Mouse (Mus musculus) midbrain, postnatal 0 days (tissue): ENCODE results near the gene Wnt10b. TPM values are rescaled to one million over a fixed set of nuclear protein-coding genes. Genes with fewer than 3 reads are reported as not detected.
A peak's percentile ranks its signal among the peaks of the same experiment; 100 is the strongest.

Experiments
- ATAC-seq: fragments of 200-750 bp; cut with Nextera tagmentation; 2 replicates; pipeline ENCODE4 v1.8.0; 2017; ENCODE audit warnings: moderate number of reproducible peaks, mild to moderate bottlenecking, moderate TSS enrichment, moderate library complexity; ENCODE audit not compliant: low FRiP score
- DNase-seq: peaks from one replicate; pipeline ENCODE4 v3.0.0-alpha.2; 2015; ENCODE audit warnings: low spot score
- H3K27ac ChIP-seq: fragments of 300-500 bp; sonication (generic); 2 replicates; pipeline ENCODE4 v1.5.1; 2014; ENCODE audit warnings: low read depth, mild to moderate bottlenecking, low read length, mixed read lengths
- H3K27me3 ChIP-seq: fragments of 300-500 bp; sonication (generic); 2 replicates; pipeline ENCODE4 v1.6.1; 2014; ENCODE audit warnings: low read length, control low read depth, mixed read lengths; ENCODE audit not compliant: insufficient read depth
- H3K36me3 ChIP-seq: fragments of 300-500 bp; sonication (generic); 2 replicates; pipeline ENCODE4 v1.6.1; 2014; ENCODE audit warnings: low read length, control low read depth, mixed read lengths; ENCODE audit not compliant: insufficient read depth
- H3K4me1 ChIP-seq: fragments of 300-500 bp; sonication (generic); 2 replicates; pipeline ENCODE4 v1.6.1; 2014; ENCODE audit warnings: mild to moderate bottlenecking, control low read depth, antibody characterized with exemption, low read length, mixed read lengths; ENCODE audit not compliant: insufficient read depth
- H3K4me2 ChIP-seq: fragments of 300-500 bp; sonication (generic); 2 replicates; pipeline ENCODE4 v1.6.1; 2014; ENCODE audit warnings: low read depth, mild to moderate bottlenecking, low read length, mixed read lengths; ENCODE audit not compliant: poor library complexity, severe bottlenecking
- H3K4me3 ChIP-seq: fragments of 300-500 bp; sonication (generic); 2 replicates; pipeline ENCODE4 v1.5.1; 2014; ENCODE audit warnings: low read depth, mild to moderate bottlenecking, low read length, moderate library complexity
- H3K9ac ChIP-seq: fragments of 300-500 bp; sonication (generic); replicated peaks from 2 replicates; pipeline ENCODE4 v1.6.1; 2014; ENCODE audit warnings: mild to moderate bottlenecking, low read length, moderate library complexity, mixed read lengths; ENCODE audit not compliant: poor library complexity, severe bottlenecking
- H3K9me3 ChIP-seq: fragments of 300-500 bp; sonication (generic); 2 replicates; pipeline ENCODE4 v1.6.1; 2016; ENCODE audit warnings: low read length, control low read depth
- CTCF ChIP-seq: IDR thresholded peaks from 2 replicates; pipeline ENCODE4 v1.5.1; 2016; ENCODE audit warnings: antibody characterized with exemption, mild to moderate bottlenecking
- WGBS: fragments of 180-500 bp; shearing (Covaris S2); extraction: QIAGEN DNeasy Blood & Tissue Kit; methylation state at CpG from one replicate; pipeline ENCODE4 v1.1.7; 2014; 5-methylcytosine and 5-hydroxymethylcytosine counted together
- polyA plus RNA-seq: library from polyadenylated mRNA; unstranded; fragments of >200 nt; fragmentation: Nextera tagmentation; extraction: Ambion mirVana; gene quantifications from 2 replicates; pipeline ENCODE4 v1.2.1, GENCODE M21; 2015
- total RNA-seq: library from RNA; depleted of rRNA; stranded (reverse); fragments of >200 nt; gene quantifications from 2 replicates; pipeline ENCODE4 v1.2.3, GENCODE M21; 2014

Gene Wnt10b
- total and polyA plus RNA-seq, 2 experiments from 2014 or later, result 1.5 TPM; not detected in 1

GRCm38 (mm10) chr15:98807895-98808650 is 30.1 kb upstream of the Wnt10b start:
- peak; percentile 20; the same call in 1 of the 2 replicates for TF ChIP-seq CTCF
- under 1% methylated on average over 34 of the region's 34 CpGs for WGBS

GRCm38 (mm10) chr15:98806809-98807770 is 29.1 kb upstream of the Wnt10b start:
- 1% methylated on average over 53 of the region's 58 CpGs for WGBS
- H3K27me3 ChIP-seq, result peaks cover 64% of the 10 kb centered on the region
- H3K9ac ChIP-seq, result 0 out of 2 replicates have a peak overlapping the region, but pooled peaks have one; percentile 3
- no peak overlapping the region for H3K27ac ChIP-seq
- peaks cover 18% of the 10 kb centered on the region for H3K4me1 ChIP-seq
- DNase-seq (no peak), ATAC-seq (no peak)
- no peaks in the 10 kb centered on the region for H3K9me3 ChIP-seq
- peak overlapping the region; percentile 52 for H3K4me3 ChIP-seq
- H3K36me3 ChIP-seq, result no peaks in the 10 kb centered on the region
- H3K4me2 ChIP-seq, result peak overlapping the region; percentile 80
- TF ChIP-seq CTCF, result no peak

More at GRCm38 (mm10) chr15:98807895-98808650, 30.1 kb upstream of the Wnt10b start:
- H3K9me3 ChIP-seq, result no peaks in the 10 kb centered on the region
- H3K4me1 ChIP-seq, result peaks cover 18% of the 10 kb centered on the region
- ATAC-seq (peak; percentile 66), DNase-seq (peak; percentile 76)
- H3K36me3 ChIP-seq, result peaks cover 4% of the 10 kb centered on the region; the same call in 1 of the 2 replicates
- no peak overlapping the region for H3K27ac ChIP-seq
- peak overlapping the region; percentile 80 for H3K4me2 ChIP-seq
- peak overlapping the region; percentile 52 for H3K4me3 ChIP-seq
- peaks cover 55% of the 10 kb centered on the region for H3K27me3 ChIP-seq
- peak overlapping the region; percentile 14; the same call in 1 of the 2 replicates for H3K9ac ChIP-seq

- Histone ChIP-seq H3K36me3 (no peaks in the 10 kb centered on the region), H3K4me2 (peak overlapping the region; percentile 85), H3K4me1 (peaks cover 18% of the 10 kb centered on the region), H3K4me3 (peak overlapping the region; percentile 52), H3K9ac (no peak overlapping the region), H3K9me3 (no peaks in the 10 kb centered on the region), H3K27ac (no peak overlapping the region), H3K27me3 (peaks cover 73% of the 10 kb centered on the region)
- 8% methylated on average over 30 of the region's 30 CpGs for WGBS
- DNase-seq (no peak), ATAC-seq (no peak)
- TF ChIP-seq CTCF, result no peak
Measured at GRCm38 (mm10) chr15:98806071-98806808, 28.3 kb upstream of the Wnt10b start.

- DNase-seq (peak; percentile 74), ATAC-seq (no peak)
- Histone ChIP-seq H3K4me1 (peaks cover 18% of the 10 kb centered on the region), H3K4me3 (peak overlapping the region; percentile 45), H3K27ac (no peak overlapping the region), H3K36me3 (no peaks in the 10 kb centered on the region), H3K9ac (peak overlapping the region; percentile 60), H3K4me2 (peak overlapping the region; percentile 85), H3K27me3 (peaks cover 80% of the 10 kb centered on the region), H3K9me3 (no peaks in the 10 kb centered on the region)
- under 1% methylated on average over 61 of the region's 64 CpGs for WGBS
- TF ChIP-seq CTCF, result peak; percentile 73
Measured at GRCm38 (mm10) chr15:98805324-98806040, 27.5 kb upstream of the Wnt10b start.

GRCm38 (mm10) chr15:98804054-98804453 is 26.1 kb upstream of the Wnt10b start:
- Histone ChIP-seq H3K9me3 (no peaks in the 10 kb centered on the region), H3K4me2 (peak overlapping the region; percentile 38), H3K27ac (no peak overlapping the region), H3K27me3 (peaks cover 79% of the 10 kb centered on the region), H3K4me3 (peak overlapping the region; percentile 16; the same call in 1 of the 2 replicates), H3K4me1 (peaks cover 18% of the 10 kb centered on the region), H3K36me3 (no peaks in the 10 kb centered on the region), H3K9ac (no peak overlapping the region)
- ATAC-seq (no peak), DNase-seq (peak; percentile 81)
- WGBS, result 1% methylated on average over 32 of the region's 32 CpGs
- TF ChIP-seq CTCF, result peak; percentile 85
